Mouse (Mus musculus) yolk sac, embryonic 10.5 days (tissue): Measurements from ENCODE around the gene Nfu1.
A peak's percentile ranks its signal among the peaks of the same experiment; 100 is the strongest.

Experiments used
- DNase-seq: peaks from one replicate; pipeline ENCODE4 v3.0.0-alpha.2; 2017; ENCODE audit warnings: low spot score

Nfu1 gene

GRCm38 (mm10) chr6:87008887-87009286 is at the start of gene Nfu1:
Nfu1 (plus strand) TSS chr6:87009236.
- no peak for DNase-seq

GRCm38 (mm10) chr6:86963987-86964685 is 44.9 kb upstream of the Nfu1 start:
- peak; percentile 76 for DNase-seq

- no peak for DNase-seq
Measured at GRCm38 (mm10) chr6:86967166-86967565, 41.9 kb upstream of the Nfu1 start.

GRCm38 (mm10) chr6:86973956-86974355 is 35.1 kb upstream of the Nfu1 start:
- DNase-seq: no peak

- peak; percentile 54 for DNase-seq
Measured at GRCm38 (mm10) chr6:86978156-86978908, 30.7 kb upstream of the Nfu1 start.

GRCm38 (mm10) chr6:86978909-86979265 is 30.1 kb upstream of the Nfu1 start:
- peak; percentile 50 for DNase-seq

GRCm38 (mm10) chr6:86981206-86981605 is 27.8 kb upstream of the Nfu1 start:
- DNase-seq: no peak

- DNase-seq: no peak
Measured at GRCm38 (mm10) chr6:86985314-86986106, 23.5 kb upstream of the Nfu1 start.

- no peak for DNase-seq
Measured at GRCm38 (mm10) chr6:86989576-86989975, 19.5 kb upstream of the Nfu1 start.

GRCm38 (mm10) chr6:86991041-86991440 is 18.0 kb upstream of the Nfu1 start:
- DNase-seq: no peak

GRCm38 (mm10) chr6:86992349-86992748 is 16.7 kb upstream of the Nfu1 start:
- DNase-seq: no peak

- no peak for DNase-seq
Measured at GRCm38 (mm10) chr6:86994254-86994653, 14.8 kb upstream of the Nfu1 start.

- DNase-seq: no peak
Measured at GRCm38 (mm10) chr6:86996629-86997307, 12.3 kb upstream of the Nfu1 start.

- DNase-seq: no peak
Measured at GRCm38 (mm10) chr6:86997360-86997759, 11.7 kb upstream of the Nfu1 start.

GRCm38 (mm10) chr6:87001995-87002394 is 7.0 kb upstream of the Nfu1 start:
- DNase-seq: peak; percentile 42

GRCm38 (mm10) chr6:87002521-87003055 is 6.4 kb upstream of the Nfu1 start:
- DNase-seq: peak; percentile 85

- DNase-seq: no peak
Measured at GRCm38 (mm10) chr6:87004099-87004498, 4.9 kb upstream of the Nfu1 start.

- no peak for DNase-seq
Measured at GRCm38 (mm10) chr6:87005577-87005976, 3.5 kb upstream of the Nfu1 start.

GRCm38 (mm10) chr6:87009692-87010328 is 774 bp downstream of the Nfu1 start:
- peak; percentile 91 for DNase-seq

GRCm38 (mm10) chr6:87016916-87017315 is 7.9 kb downstream of the Nfu1 start:
- no peak for DNase-seq

GRCm38 (mm10) chr6:87018874-87019273 is 9.8 kb downstream of the Nfu1 start:
- DNase-seq: no peak
